Mouse (Mus musculus) kidney, postnatal 4 days (tissue): Measurements from ENCODE around the gene Rtn3.

Experiments used
- DNase-seq, 2 experiments: peaks; one replicate each; pipeline ENCODE4 v3.0.0; 2021; ENCODE audit warnings: mixed read lengths in 2 of 2

Gene Rtn3

DNA sequence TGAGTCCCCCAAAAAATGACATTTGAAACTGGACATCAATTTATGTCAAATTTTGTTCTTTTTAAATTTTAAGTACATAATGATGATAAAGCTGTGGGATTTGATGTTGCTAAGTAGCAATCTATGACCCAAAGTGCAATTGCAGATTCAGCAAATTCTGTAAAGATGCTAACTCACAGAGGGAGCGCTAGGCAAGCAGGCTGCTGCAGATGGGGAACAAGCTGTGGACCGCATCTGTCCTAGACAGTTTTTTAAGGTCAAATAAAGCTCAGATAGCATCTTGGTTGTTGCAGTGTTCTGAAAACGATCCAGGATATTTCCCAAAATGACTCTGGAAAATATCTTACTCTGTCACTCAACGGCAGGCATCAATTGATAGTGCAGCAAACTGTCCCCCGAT, 995 bp upstream of the Rtn3 start:
- no peak for DNase-seq

GRCm38 (mm10) chr19:7483512-7483882, 416 bp upstream of the Rtn3 start:
- DNase-seq: no peak

- DNase-seq: no peak
These were observed 849 bp downstream of the Rtn3 start for GRCm38 (mm10) chr19:7482266-7482598.

DNA sequence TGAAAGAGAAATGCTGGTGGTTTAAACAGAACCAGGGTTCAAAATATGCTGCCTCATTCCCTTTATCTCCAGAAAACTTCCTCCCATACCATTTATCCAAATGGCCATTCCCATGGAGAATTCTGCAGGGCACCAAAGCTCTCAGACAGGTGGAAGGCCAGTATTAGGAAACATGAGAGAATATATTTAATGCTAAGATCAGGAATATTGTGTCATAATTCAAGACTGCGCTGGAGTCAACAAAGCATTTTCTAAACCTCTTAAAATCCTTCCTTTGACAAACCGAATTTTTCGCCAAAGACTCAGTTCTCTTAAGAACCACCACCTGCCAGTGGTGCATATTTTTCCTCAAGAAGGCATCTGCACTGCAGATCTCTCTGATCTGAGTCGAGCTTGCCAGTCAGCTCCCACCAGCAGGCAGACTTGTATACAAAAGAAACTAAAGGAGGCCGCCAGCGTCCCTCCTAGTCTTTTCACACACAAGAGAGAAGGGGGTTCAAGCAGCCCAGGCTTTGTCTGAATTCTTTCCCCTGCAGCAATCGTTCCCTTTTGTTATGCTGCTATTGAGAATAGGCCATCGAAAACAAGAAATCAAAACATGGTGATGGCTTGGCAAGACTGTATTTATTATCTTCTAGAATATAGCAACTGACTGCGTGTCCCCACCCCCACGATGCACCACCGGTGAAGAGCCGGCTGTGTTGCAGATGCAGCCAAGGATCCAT, 1.4 kb downstream of the Rtn3 start:
- DNase-seq: peak; percentile 30 to 48

GRCm38 (mm10) chr19:7479751-7480248, 3.3 kb downstream of the Rtn3 start:
- no peak for DNase-seq

DNA sequence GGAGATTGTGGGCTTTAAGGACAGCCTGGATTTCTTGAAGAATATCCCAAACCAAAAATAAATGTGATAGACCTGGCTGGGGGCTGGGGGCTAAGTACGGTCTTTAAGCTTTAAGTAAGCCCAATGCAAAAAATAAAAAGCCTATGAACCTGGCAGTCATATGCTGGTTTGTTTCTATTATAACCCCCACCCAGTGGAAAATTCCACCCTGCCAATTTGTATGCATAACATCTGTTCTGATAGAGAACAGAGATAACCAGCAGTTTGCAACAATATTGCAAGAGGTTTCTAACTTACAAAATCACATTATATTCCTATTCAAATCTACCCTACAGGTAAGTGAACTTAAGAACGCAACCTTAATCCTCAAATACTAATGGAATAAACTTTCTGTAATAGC, 12.4 kb downstream of the Rtn3 start:
- no peak for DNase-seq

DNA sequence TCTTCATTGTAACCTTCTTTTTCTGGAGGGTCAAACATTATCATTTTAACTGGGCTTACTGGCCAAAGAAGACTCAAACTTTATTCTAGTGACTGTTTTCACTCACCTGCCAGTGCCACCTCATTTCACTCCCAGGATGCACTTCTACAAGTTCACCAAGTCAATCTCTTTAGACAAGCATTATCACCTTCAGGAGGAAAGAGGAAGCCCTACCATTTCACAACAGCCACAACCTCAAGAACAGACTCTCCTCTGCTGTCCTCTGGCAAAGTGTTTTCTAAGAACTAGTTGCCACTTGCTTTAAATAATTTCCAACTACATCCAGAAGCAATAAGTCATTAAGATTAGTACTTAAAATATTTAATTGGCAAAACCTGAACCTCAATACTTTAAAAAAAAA, 15.2 kb downstream of the Rtn3 start:
- no peak for DNase-seq

DNA sequence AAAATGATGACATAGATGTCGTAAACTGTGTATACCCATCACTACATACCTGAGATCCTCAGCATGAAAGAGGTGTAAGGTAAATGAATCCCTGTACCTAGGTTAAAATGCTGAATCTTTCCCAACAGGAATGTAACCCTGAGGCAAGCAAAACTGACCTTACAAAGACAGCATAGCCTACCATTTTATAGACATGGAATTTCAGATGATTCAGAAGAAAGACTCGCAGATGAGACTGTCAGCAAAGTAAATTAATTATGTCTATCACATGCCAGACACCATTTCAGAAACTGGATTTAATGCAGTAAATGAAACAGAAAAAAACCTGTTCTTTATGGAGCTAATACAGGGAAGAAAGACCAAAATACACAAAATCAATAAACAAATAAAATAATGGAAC, 23.7 kb downstream of the Rtn3 start:
- DNase-seq: no peak

- no peak for DNase-seq
These were observed 24.2 kb downstream of the Rtn3 start for GRCm38 (mm10) chr19:7458901-7459300.

- no peak for DNase-seq
These were observed 26.3 kb downstream of the Rtn3 start for GRCm38 (mm10) chr19:7456803-7457202.

GRCm38 (mm10) chr19:7445596-7445995, 37.5 kb downstream of the Rtn3 start:
- DNase-seq: no peak

DNA sequence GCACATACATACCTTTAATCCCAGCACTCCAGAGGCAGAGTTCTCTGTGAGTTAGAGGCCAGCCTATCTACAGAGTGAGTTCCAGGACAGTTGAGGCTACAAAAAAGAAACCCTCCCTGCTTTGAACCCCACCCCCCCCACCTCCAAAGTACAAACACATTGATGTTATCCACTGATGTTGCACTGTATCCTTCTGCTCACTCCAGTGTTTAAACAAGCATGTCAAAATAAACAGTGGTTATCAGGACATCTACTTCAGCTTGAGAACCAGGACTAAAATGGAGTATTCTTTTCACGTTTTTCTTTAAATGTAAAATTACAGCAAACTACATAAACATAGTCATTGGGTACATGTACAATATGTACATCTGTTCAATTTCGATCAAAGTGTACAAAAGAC, 38.0 kb downstream of the Rtn3 start:
- no peak for DNase-seq

DNA sequence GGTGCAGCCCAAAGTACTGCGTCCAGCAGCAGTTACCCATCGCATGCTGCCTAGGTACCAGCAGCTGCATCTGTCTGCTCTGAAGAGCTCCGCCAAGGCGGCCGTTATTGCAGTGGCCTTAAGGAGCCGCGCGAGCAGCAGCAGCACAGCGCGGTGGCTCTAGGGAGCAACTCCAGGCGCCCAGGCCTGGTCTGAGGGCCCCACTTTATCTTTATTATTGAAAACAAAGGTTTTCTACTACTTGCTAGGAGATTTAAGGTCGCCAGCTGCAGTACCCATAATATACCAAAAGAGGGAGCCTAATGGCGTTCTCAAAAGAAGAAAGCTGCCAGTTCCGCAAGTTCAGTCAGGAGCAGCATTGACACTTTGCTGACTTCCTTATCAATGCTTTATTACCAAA, 41.6 kb downstream of the Rtn3 start:
- DNase-seq: peak; percentile 69 to 72

- no peak for DNase-seq
These were observed 44.8 kb downstream of the Rtn3 start for GRCm38 (mm10) chr19:7438295-7438694.

DNA sequence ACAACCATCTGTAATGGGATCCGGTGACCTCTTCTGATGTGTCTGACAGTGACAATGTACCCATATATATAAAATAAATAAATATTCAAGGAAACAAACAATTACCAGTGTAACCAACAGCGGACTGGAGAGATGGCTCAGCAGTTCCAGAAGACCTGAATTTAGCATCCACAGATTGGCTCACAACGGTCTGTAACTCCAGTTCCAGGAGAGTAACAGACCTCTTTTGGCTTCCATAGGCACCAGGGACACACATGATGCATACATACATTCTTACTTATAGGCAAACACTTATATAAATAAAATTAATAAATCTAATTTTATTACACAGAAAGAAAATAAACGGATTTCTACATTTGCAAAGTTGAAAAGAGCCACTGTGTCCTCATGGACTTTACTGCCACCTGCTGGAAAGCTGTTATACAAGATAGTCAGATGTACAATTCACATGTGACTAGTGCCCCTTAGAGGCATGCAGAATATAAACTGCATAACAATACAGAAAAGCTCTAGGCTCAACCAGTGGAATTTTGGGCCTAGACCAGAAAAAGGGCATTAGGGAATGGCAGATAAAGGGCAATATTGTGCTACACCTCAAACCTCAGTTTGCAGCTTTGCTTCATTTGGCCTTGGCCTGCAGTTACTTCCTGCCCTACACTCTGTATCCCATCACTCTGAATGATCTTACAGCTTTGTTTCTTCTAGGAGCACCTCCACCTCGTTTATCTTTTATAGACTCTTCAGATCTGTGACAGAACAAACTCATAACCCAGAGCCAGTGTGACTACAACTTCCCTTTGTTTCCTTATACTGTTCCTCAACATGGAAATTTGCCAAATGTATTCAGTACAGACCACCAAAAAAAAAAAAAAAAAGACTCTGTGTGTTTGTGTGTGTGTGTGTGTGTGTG, 46.8 kb downstream of the Rtn3 start:
- DNase-seq: peak in 1 of 2 experiments; percentile 49

DNA sequence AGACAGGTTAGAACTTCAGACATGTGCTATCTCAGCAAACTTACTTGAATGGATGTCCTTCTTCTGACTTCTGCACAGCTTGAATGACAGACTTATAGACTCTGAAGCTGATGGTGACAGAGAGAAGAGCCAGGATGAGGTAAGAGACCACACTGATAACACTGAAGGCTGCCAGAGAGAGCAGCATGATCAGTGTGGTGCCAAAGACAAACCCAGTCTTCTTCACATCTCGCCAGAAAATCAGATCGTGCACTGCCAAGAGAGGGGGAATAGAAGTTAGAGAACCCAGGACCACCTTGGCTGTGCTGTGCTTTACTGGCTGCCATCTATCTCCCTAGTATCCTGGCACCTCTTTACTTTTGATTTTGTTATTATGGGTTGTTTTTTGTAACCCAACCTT, 48.2 kb downstream of the Rtn3 start:
- no peak for DNase-seq

GRCm38 (mm10) chr19:7425398-7425775, 57.7 kb downstream of the Rtn3 start:
- DNase-seq: no peak

DNA sequence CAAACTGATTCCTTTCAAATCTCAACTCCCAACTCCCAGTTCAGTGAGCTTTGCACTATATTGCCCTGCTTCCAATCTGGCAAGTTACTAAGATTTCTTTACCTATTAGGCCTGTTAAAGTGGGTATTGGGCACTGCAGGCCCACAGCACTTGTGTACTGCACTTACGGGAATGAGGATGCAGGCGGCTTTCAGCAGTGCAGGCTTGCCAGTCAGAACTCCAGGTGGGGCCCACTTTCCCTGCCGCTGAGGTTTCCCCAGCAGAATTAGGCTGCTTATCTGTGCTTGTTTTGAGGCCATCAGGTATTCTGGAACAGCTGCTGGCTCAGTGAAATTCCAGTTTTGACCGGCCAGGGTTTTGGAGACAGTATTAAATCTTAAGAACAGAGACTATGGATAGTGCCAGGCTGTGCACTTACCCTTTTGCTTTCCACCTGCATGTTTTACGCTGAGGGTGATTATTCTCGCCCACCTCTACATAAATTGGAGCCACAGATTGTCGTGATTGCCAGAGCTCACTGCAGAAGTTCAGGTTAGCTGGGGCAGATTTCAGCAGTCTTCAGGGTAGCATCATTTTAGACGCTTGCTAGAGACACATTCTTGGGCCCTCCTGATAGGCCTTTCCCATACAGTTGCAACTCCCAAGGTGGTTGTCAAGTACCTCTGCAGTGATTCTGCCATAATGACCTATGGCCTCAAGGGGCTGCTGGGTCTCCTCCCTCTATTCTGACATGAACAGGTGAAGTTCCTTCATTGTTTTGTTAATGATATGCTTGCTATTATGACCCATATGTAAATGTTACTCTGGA, 58.3 kb downstream of the Rtn3 start:
- peak in 1 of 2 experiments; percentile 21 for DNase-seq

- no peak for DNase-seq
These were observed 59.0 kb downstream of the Rtn3 start for GRCm38 (mm10) chr19:7424131-7424530.

DNA sequence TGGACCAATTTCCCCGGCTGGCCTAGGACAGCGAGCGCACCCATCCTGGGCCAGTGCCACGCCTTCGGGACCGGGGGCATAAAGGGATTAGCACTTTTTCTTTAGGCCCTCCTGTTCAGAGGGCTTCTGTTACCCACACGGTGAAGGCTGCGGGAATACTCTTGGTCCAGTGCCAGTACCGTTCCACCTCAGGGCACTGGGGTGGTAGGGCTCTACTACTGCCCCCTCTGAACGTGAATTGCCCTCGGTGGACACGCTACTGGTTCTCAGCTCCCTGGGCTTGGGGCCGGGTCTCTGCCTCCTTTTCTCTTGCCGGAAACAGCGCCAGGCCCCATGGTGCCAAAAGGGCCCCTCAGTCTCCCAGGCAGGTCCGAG, 59.4 kb downstream of the Rtn3 start:
- DNase-seq: no peak

DNA sequence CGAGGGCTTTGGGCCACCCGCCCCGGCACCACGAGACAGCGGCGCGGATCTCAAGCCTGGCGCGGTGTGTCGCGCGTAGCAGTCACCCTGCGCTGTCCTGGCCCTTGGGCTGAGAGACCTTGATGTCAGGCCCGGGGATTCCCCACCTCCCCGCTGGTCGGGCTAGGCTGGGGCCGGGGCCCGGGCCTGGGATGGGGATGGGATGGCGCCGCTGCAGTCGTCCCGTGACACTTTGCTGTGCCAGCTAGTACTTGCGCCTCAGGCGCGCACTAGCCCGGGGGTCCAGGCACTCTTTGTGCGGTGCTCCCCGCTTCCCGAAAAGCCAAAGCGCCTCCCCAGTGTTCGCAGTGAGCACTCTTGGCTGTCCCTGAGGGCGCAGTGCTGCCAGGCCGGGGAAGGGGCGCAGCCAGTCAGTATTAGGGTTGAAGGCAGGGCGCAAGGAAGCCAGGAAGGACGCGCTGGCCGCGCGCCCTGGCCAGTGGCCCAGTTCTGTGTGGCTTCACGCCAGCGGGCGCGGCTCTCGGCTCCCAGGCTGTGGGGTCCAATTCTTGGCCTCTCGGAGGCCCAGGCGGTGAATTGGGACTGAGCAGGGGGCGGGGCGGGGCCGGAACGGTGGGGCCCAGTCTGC, 59.9 kb downstream of the Rtn3 start:
- peak; percentile 87 to 91 for DNase-seq

DNA sequence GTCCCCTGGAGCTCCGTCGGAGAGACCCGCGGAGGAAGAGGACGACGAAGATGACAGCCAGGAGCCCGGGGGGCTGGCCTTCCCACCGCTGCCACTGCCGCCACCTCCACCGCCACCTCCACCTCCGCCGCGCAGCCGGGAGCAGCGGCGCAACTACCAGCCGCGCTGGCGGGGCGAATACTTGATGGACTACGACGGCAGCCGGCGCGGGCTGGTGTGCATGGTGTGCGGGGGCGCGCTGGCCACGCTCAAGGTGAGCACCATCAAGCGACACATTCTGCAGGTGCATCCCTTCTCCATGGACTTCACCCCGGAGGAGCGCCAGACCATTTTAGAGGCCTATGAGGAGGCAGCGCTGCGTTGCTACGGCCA, 60.4 kb downstream of the Rtn3 start:
- no peak for DNase-seq
